Mouse (Mus musculus): ENCODE data around the gene Dnaaf5. TPM values are rescaled to one million over a fixed set of nuclear protein-coding genes. Genes with fewer than 3 reads are reported as not detected.

Gene Dnaaf5
- polyA plus RNA-seq, 1 experiment from 2014 or later = 2.9 TPM

GRCm38 (mm10) chr5:139166781-139167361 lies 16.8 kb downstream of the Dnaaf5 start:
- no peak for TF ChIP-seq CTCF (IDR thresholded peaks at IDR 0.05; ENCODE audit: low read depth)
- H3K27ac ChIP-seq (ENCODE audit: low read depth, low read length) = no peak overlapping the region
- no peaks in the 10 kb centered on the region for H3K27me3 ChIP-seq (replicated peaks; ENCODE audit: control insufficient read depth, insufficient read depth, low read length)
- H3K4me3 ChIP-seq (ENCODE audit: low read depth, low read length) = no peak overlapping the region
- WGBS = 82% methylated on average over 6 of the region's 6 CpGs
- no peak for ATAC-seq
- H3K4me1 ChIP-seq (replicated peaks; ENCODE audit: control insufficient read depth, insufficient read depth, low read length) = no peaks in the 10 kb centered on the region
- peaks cover 54% of the 10 kb centered on the region for H3K36me3 ChIP-seq (ENCODE audit: control insufficient read depth, insufficient read depth)
- H3K9ac ChIP-seq (ENCODE audit: low read depth, low read length) = no peak overlapping the region
- no peak overlapping the region for H3K4me2 ChIP-seq (replicated peaks; ENCODE audit: low read depth)
- H3K9me3 ChIP-seq (ENCODE audit: control insufficient read depth) = no peaks in the 10 kb centered on the region

GRCm38 (mm10) chr5:139167548-139167947 lies 17.5 kb downstream of the Dnaaf5 start:
- Histone ChIP-seq H3K9ac (ENCODE audit: low read depth, low read length) (no peak overlapping the region), H3K4me1 (replicated peaks; ENCODE audit: control insufficient read depth, insufficient read depth, low read length) (no peaks in the 10 kb centered on the region), H3K4me2 (replicated peaks; ENCODE audit: low read depth) (no peak overlapping the region), H3K27me3 (replicated peaks; ENCODE audit: control insufficient read depth, insufficient read depth, low read length) (no peaks in the 10 kb centered on the region), H3K9me3 (ENCODE audit: control insufficient read depth) (no peaks in the 10 kb centered on the region), H3K27ac (ENCODE audit: low read depth, low read length) (no peak overlapping the region), H3K4me3 (ENCODE audit: low read depth, low read length) (no peak overlapping the region), H3K36me3 (ENCODE audit: control insufficient read depth, insufficient read depth) (peaks cover 58% of the 10 kb centered on the region)
- no peak for ATAC-seq
- TF ChIP-seq CTCF (IDR thresholded peaks at IDR 0.05; ENCODE audit: low read depth) = no peak
- WGBS = 64% methylated on average over 1 of the region's 1 CpGs

- 90% methylated on average over 4 of the region's 4 CpGs for WGBS
- no peak overlapping the region for H3K27ac ChIP-seq (ENCODE audit: low read depth, low read length)
- no peaks in the 10 kb centered on the region for H3K4me1 ChIP-seq (replicated peaks; ENCODE audit: control insufficient read depth, insufficient read depth, low read length)
- H3K27me3 ChIP-seq (replicated peaks; ENCODE audit: control insufficient read depth, insufficient read depth, low read length) = no peaks in the 10 kb centered on the region
- H3K9ac ChIP-seq (ENCODE audit: low read depth, low read length) = no peak overlapping the region
- H3K9me3 ChIP-seq (ENCODE audit: control insufficient read depth) = no peaks in the 10 kb centered on the region
- no peak overlapping the region for H3K4me3 ChIP-seq (ENCODE audit: low read depth, low read length)
- H3K4me2 ChIP-seq (replicated peaks; ENCODE audit: low read depth) = no peak overlapping the region
- no peak for TF ChIP-seq CTCF (IDR thresholded peaks at IDR 0.05; ENCODE audit: low read depth)
- peaks cover 38% of the 10 kb centered on the region for H3K36me3 ChIP-seq (ENCODE audit: control insufficient read depth, insufficient read depth)
- ATAC-seq = no peak
These were observed 21.9 kb downstream of the Dnaaf5 start for GRCm38 (mm10) chr5:139171929-139172328.

GRCm38 (mm10) chr5:139174141-139174540 lies 24.1 kb downstream of the Dnaaf5 start:
- Histone ChIP-seq H3K36me3 (ENCODE audit: control insufficient read depth, insufficient read depth) (peaks cover 47% of the 10 kb centered on the region), H3K4me1 (replicated peaks; ENCODE audit: control insufficient read depth, insufficient read depth, low read length) (no peaks in the 10 kb centered on the region), H3K9ac (ENCODE audit: low read depth, low read length) (no peak overlapping the region), H3K27me3 (replicated peaks; ENCODE audit: control insufficient read depth, insufficient read depth, low read length) (no peaks in the 10 kb centered on the region), H3K27ac (ENCODE audit: low read depth, low read length) (no peak overlapping the region), H3K4me2 (replicated peaks; ENCODE audit: low read depth) (no peak overlapping the region), H3K9me3 (ENCODE audit: control insufficient read depth) (no peaks in the 10 kb centered on the region), H3K4me3 (ENCODE audit: low read depth, low read length) (no peak overlapping the region)
- WGBS = 20% methylated on average over 10 of the region's 10 CpGs
- no peak for ATAC-seq
- TF ChIP-seq CTCF (IDR thresholded peaks at IDR 0.05; ENCODE audit: low read depth) = no peak

- peaks cover 47% of the 10 kb centered on the region for H3K36me3 ChIP-seq (ENCODE audit: control insufficient read depth, insufficient read depth)
- no peaks in the 10 kb centered on the region for H3K4me1 ChIP-seq (replicated peaks; ENCODE audit: control insufficient read depth, insufficient read depth, low read length)
- H3K9me3 ChIP-seq (ENCODE audit: control insufficient read depth) = no peaks in the 10 kb centered on the region
- ATAC-seq = no peak
- H3K27ac ChIP-seq (ENCODE audit: low read depth, low read length) = no peak overlapping the region
- no peak overlapping the region for H3K4me3 ChIP-seq (ENCODE audit: low read depth, low read length)
- TF ChIP-seq CTCF (IDR thresholded peaks at IDR 0.05; ENCODE audit: low read depth) = no peak
- no peaks in the 10 kb centered on the region for H3K27me3 ChIP-seq (replicated peaks; ENCODE audit: control insufficient read depth, insufficient read depth, low read length)
- 33% methylated on average over 8 of the region's 10 CpGs for WGBS
- H3K9ac ChIP-seq (ENCODE audit: low read depth, low read length) = no peak overlapping the region
- H3K4me2 ChIP-seq (replicated peaks; ENCODE audit: low read depth) = 0 out of 2 replicates have a peak overlapping the region, but pooled peaks have one; percentile 6
These were observed 24.8 kb downstream of the Dnaaf5 start for GRCm38 (mm10) chr5:139174556-139175547.

GRCm38 (mm10) chr5:139178895-139179631 lies 29.0 kb downstream of the Dnaaf5 start:
- H3K9ac ChIP-seq (ENCODE audit: low read depth, low read length) = no peak overlapping the region
- no peak overlapping the region for H3K4me2 ChIP-seq (replicated peaks; ENCODE audit: low read depth)
- 27% methylated on average over 11 of the region's 11 CpGs for WGBS
- H3K4me1 ChIP-seq (replicated peaks; ENCODE audit: control insufficient read depth, insufficient read depth, low read length) = no peaks in the 10 kb centered on the region
- TF ChIP-seq CTCF (IDR thresholded peaks at IDR 0.05; ENCODE audit: low read depth) = peak; percentile 99
- no peaks in the 10 kb centered on the region for H3K27me3 ChIP-seq (replicated peaks; ENCODE audit: control insufficient read depth, insufficient read depth, low read length)
- no peak overlapping the region for H3K27ac ChIP-seq (ENCODE audit: low read depth, low read length)
- ATAC-seq = peak; percentile 77
- no peak overlapping the region for H3K4me3 ChIP-seq (ENCODE audit: low read depth, low read length)
- H3K9me3 ChIP-seq (ENCODE audit: control insufficient read depth) = no peaks in the 10 kb centered on the region
- H3K36me3 ChIP-seq (ENCODE audit: control insufficient read depth, insufficient read depth) = peaks cover 56% of the 10 kb centered on the region

Data from intestine, postnatal 0 days (tissue).